Mouse (Mus musculus): ENCODE results near the gene Olfr356.

Gene Olfr356

DNA sequence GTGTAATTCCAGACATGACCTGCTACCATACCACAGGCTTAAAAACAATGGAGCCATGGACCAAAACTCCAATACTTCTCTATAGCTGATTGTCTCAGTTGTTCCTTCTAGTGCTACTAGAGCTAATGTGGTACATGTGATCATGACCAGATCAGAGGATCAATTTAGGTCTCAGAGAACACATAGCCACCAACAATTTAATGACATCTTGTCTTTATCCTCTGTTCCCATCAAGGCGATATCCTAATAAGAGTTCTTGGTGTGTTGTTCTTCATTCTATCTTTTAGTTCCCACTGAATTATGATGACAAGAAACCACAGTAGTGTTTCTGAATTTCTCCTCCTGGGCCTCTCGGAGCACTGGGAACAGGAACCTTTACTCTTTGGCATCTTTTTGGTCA, at the start of gene Olfr356:
TSS of gene Olfr356 (plus strand) at position 301 of the 400 bp plus-strand sequence.
- in situ Hi-C loops (cut with MboI), result no loop called here

DNA sequence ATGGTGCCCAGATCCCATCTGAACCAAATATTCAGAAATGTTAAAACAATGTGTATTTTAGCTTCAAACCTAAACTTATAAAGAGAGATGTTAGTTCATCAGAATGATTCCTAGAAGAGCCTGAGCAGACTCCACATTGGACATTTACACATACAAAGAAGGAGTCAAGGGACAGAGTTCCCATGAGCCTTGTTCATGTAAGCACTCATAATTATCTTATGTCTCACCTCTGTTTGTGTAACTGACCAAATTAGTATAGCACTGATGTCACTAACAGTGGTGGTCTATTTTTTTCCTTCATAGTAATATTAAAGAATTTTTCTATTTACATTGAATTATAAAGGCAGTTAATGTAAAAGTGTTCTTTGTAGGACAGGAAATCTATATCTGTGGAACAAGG, 44.1 kb upstream of the Olfr356 start, which contains the start of gene Olfr353:
TSS of gene Olfr353 (minus strand) at position 101 of the 400 bp plus-strand sequence.
- in situ Hi-C loops (cut with MboI), result no loop called here

- in situ Hi-C loops (cut with MboI), result no loop called here
These were observed 39.8 kb upstream of the Olfr356 start for GRCm38 (mm10) chr2:36897114-36897513.

GRCm38 (mm10) chr2:36905380-36905779, 31.5 kb upstream of the Olfr356 start, which contains the start of gene Olfr354:
Olfr354 (plus strand) TSS chr2:36905680.
- in situ Hi-C loops (cut with MboI), result no loop called here

- in situ Hi-C loops (cut with MboI), result no loop called here
These were observed 8.1 kb upstream of the Olfr356 start, which contains the start of gene Olfr355 for GRCm38 (mm10) chr2:36928797-36929196. Olfr355 (minus strand) TSS chr2:36928897.
